ENCODE assay signal across 32 mouse cellular contexts in genomic region chr9:4353163-4353562, GRCm38 (mm10).
"Had no signal": no experiment of that assay in that cellular context is flagged by ENCODE, and none has a peak within 500 bp of the region (broad histone marks: within the 10 kb centered on the region; RNA-seq: fewer than 3 reads in every experiment).

No protein-coding gene starts in this region.

- H3K4me3 ChIP-seq: limb, embryonic 10.5 days; limb, embryonic 12.5 days; limb, embryonic 13.5 days; limb, embryonic 15.5 days; liver, embryonic 12.5 days; liver, embryonic 13.5 days; liver, embryonic 15.5 days; lung, embryonic 15.5 days; megakaryocyte, embryonic 14.5 days; midbrain, embryonic 10.5 days; midbrain, embryonic 12.5 days; midbrain, embryonic 13.5 days; midbrain, embryonic 15.5 days; myocyte; neural tube, embryonic 12.5 days had no signal

- H3K4me1 ChIP-seq: limb, embryonic 10.5 days; limb, embryonic 12.5 days; limb, embryonic 13.5 days; limb, embryonic 15.5 days; liver, embryonic 12.5 days; liver, embryonic 13.5 days; liver, embryonic 15.5 days; lung, embryonic 15.5 days; megakaryocyte, embryonic 14.5 days; midbrain, embryonic 10.5 days; midbrain, embryonic 12.5 days; midbrain, embryonic 13.5 days; midbrain, embryonic 15.5 days; neural tube, embryonic 12.5 days had no signal

- H3K9ac ChIP-seq: limb, embryonic 12.5 days; limb, embryonic 13.5 days; limb, embryonic 15.5 days; liver, embryonic 12.5 days; liver, embryonic 13.5 days; liver, embryonic 14.5 days; liver, embryonic 15.5 days; liver, postnatal 0 days; lung, embryonic 14.5 days; lung, embryonic 15.5 days; midbrain, embryonic 12.5 days; midbrain, embryonic 13.5 days; midbrain, embryonic 15.5 days; neural tube, embryonic 12.5 days had no signal

- H3K27me3 ChIP-seq: limb, embryonic 12.5 days; limb, embryonic 13.5 days; limb, embryonic 15.5 days; liver, embryonic 12.5 days; liver, embryonic 13.5 days; liver, embryonic 15.5 days; lung, embryonic 15.5 days; megakaryocyte, embryonic 14.5 days; midbrain, embryonic 12.5 days; midbrain, embryonic 13.5 days; midbrain, embryonic 15.5 days; neural tube, embryonic 12.5 days had no signal

- ATAC-seq: liver, embryonic 12.5 days; liver, postnatal 0 days; lung, postnatal 0 days; midbrain, embryonic 13.5 days; midbrain, embryonic 15.5 days; midbrain, embryonic 16.5 days had no signal

- DNase-seq: left cerebral cortex, postnatal 4 days; liver; liver, embryonic 13.5 days; liver, postnatal 0 days; lung, adult 18-20 months; lung, adult 2 months; lung, embryonic 14.5 days; lung, postnatal 10 days; lung, postnatal 14 days; lung, postnatal 36 days; lung, postnatal 4 days; midbrain, embryonic 14.5 days had no signal

- H3K9me3 ChIP-seq: limb, embryonic 10.5 days; limb, embryonic 12.5 days; limb, embryonic 13.5 days; limb, embryonic 15.5 days; liver, embryonic 12.5 days; liver, embryonic 13.5 days; liver, embryonic 15.5 days; lung, embryonic 15.5 days; megakaryocyte, embryonic 14.5 days; midbrain, embryonic 10.5 days; midbrain, embryonic 12.5 days; midbrain, embryonic 13.5 days; midbrain, embryonic 15.5 days; neural tube, embryonic 12.5 days had no signal

- H3K27ac ChIP-seq: limb, embryonic 10.5 days; limb, embryonic 12.5 days; limb, embryonic 13.5 days; limb, embryonic 15.5 days; liver, embryonic 12.5 days; liver, embryonic 13.5 days; liver, embryonic 14.5 days; liver, embryonic 15.5 days; lung, embryonic 15.5 days; macrophage; midbrain, embryonic 10.5 days; midbrain, embryonic 12.5 days; midbrain, embryonic 13.5 days; midbrain, embryonic 15.5 days; neural tube, embryonic 12.5 days had no signal

- H3K36me3 ChIP-seq: limb, embryonic 10.5 days; limb, embryonic 12.5 days; limb, embryonic 13.5 days; limb, embryonic 15.5 days; liver, embryonic 12.5 days; liver, embryonic 13.5 days; liver, embryonic 15.5 days; lung, embryonic 15.5 days; midbrain, embryonic 10.5 days; midbrain, embryonic 12.5 days; midbrain, embryonic 13.5 days; midbrain, embryonic 15.5 days; neural tube, embryonic 12.5 days had no signal

- H3K4me2 ChIP-seq: limb, embryonic 12.5 days; limb, embryonic 13.5 days; limb, embryonic 15.5 days; liver, embryonic 11.5 days; liver, embryonic 12.5 days; liver, embryonic 13.5 days; liver, embryonic 15.5 days; lung, embryonic 14.5 days; lung, embryonic 15.5 days; midbrain, embryonic 11.5 days; midbrain, embryonic 12.5 days; midbrain, embryonic 13.5 days; midbrain, embryonic 15.5 days; neural tube, embryonic 12.5 days had no signal
